Mouse (Mus musculus) CD4-positive, CD25-positive, alpha-beta regulatory T cell, adult 4 months (primary cell): Measurements from ENCODE around the gene Tyrp1. TPM values are rescaled to one million over a fixed set of nuclear protein-coding genes. Genes with fewer than 3 reads are reported as not detected.

ENCODE experiments used
- ATAC-seq: one replicate; pipeline ENCODE4 v1.8.0; 2017
- polyA plus RNA-seq, 2 experiments: library from polyadenylated mRNA; unstranded; fragments of 100-300 nt; shearing (Covaris generic); gene quantifications; one replicate each; pipeline ENCODE4 v1.2.1; 2017

Tyrp1 gene
- not detected for polyA plus RNA-seq

DNA sequence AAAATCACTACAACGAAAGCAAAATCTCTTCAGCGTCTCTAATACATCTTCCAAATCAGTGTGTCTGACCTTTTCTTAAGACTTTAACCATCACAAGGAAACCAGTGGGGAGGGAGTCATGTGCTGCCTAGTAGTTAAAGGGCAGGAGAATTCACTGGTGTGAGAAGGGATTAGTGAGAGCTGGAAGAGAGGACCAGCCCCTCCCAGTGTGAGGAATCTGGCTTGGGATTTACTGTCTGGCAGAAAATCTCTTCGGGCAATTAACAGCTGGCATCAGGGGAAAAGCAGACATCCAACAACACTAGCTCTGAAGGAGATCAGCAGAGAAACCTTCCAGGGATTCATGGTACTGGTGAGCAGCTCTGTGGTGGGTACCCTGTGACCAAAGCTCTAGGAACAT, at the start of gene Tyrp1:
TSS of gene Tyrp1 (plus strand) at position 74 of the 400 bp plus-strand sequence.
- ATAC-seq, result no peak

DNA sequence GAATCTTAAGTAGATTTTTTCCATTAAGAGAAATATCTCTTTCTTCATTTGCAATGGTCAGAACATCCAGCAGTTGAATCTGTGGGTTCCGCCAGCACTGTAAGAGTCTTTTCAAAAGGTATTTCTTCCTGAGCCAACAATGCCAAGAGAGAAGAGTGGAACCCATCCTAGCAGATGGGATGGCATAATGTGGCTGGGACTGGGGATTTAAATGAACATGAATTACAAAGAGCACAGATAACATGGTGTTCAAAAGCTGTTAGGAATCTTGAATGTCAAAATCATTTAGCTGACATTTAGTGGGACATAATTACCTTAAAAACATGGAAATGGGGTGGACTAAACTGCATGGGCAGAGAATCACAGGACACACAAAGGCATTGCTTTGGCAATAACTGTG, 45.6 kb upstream of the Tyrp1 start:
- no peak for ATAC-seq

DNA sequence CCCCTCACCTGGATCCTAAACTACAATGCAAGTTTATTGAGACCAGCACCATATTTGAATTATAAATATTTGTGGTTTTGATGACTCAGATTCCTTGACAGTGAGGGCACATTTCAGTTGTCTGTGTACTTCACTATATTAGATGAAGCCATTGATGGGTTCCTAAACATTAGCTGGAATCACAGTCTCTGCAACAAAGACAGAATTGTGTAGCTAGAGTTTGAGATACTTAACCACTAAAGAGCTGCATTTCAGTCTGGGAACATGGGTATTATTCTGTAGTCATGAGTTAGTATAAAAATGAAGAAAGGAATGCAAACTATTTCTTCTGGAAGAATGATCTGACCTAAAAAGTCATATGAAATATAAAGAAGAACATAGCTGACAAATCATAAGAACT, 14.4 kb upstream of the Tyrp1 start:
- no peak for ATAC-seq

DNA sequence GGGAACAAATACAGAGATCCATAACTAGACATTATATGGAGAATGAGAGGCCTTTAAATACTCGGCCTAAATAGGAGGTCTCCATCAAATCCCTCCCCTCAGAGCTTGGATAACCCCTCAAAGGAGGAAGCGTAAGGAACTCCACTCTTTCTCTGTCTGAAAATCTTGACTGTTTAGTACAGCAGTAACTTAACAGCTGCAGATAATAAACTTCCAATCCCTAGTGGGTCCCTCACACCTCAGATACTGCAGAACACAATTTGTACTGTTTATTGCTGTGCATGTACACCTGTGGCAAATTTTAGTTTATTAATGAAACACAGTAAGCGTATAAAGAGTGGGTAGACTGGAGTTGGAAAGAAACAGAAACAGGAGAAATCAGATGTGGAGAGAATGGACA, 12.0 kb upstream of the Tyrp1 start:
- ATAC-seq, result no peak

DNA sequence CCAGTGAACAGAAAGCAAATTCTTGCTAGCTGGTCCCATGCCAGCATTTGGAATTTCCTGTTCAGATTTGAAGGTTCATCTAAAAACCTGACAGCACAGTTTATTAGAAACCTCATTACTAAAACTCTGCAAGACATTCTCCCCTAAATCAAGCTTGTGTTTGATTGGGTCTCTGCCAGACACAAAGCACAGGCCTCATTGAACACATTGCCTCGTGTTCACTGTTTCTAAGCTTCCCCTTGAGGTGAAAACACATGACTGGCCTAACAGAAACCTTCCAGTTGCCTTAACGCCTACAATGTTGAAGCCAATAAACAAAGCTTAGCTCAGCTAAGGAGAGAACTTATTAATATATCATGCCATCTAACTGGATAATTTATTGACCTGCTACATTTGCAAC, 5.7 kb upstream of the Tyrp1 start:
- no peak for ATAC-seq

DNA sequence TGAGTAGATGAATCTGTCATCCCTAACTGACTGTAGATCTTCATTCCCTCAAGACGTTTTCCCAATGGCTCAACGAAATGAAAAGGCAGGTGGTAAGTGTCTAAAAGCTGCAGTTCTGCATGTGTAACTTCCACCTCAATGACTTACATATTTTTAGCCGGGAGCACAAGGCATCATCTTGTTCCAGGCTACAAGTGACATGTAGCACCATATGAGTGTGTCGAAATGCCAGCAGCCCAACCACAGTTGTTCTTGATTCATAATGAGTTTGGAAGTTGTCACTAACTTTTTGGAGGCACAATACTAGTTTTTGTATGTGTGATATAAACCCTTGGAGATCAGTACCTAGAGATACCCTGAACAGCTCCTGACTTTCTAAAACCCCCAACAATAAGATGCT, 5.4 kb downstream of the Tyrp1 start:
- no peak for ATAC-seq

DNA sequence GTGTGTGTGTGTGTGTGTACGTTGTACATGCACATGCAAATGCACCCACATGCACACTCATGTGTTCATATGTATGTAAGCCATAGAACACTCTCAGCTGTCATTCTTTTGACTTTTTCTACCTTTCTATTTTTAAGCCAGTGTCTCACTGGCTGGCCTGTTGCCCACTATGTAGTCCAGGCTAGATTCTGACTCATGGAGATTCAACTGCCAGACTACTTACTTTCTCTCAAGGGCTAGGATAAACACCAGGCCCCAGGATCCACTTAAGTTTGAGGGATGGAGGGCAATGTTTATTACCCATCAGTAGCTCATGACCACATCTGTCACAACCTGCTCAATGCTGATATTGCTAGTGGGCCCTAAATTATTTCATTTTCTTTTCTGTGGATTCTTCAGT, 8.1 kb downstream of the Tyrp1 start:
- no peak for ATAC-seq

DNA sequence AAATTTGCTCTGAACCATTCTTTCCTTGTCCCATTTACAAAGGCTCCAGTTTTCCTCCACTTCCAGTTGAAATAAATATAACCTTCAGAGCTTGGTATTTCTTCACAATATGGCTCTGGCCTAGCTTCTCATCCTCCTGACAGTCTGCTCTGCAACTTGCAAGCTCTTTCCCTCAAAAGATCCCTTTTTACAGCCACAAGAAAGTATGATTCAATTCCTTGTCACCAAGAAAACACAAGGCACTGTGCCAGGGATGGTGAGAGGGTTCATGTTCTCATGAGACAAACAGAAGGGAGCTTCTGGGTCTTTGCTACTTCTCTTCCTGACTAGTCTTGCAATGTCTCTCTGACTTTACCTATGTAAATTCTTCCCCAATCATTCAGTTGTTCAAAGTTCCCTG, 9.8 kb downstream of the Tyrp1 start:
- ATAC-seq, result no peak

DNA sequence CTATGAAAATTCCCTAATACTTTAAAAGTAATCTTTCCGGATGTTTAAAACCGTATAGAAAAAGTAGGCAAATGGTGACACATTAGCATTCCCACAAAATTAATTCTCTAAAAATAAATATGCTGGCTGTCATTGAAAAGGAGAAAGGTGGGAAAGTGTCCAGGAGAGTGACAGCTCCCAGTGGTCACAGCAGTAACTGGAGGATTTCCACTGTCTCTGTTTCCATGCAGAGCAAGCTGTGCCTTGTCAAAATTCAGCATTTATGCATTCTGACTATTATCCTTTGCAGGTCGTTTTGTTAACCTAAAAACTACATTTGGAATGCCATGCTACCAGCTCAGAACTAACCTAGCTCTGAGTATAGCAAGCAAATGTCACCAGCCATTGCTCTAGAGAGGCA, 12.1 kb downstream of the Tyrp1 start:
- ATAC-seq, result no peak

DNA sequence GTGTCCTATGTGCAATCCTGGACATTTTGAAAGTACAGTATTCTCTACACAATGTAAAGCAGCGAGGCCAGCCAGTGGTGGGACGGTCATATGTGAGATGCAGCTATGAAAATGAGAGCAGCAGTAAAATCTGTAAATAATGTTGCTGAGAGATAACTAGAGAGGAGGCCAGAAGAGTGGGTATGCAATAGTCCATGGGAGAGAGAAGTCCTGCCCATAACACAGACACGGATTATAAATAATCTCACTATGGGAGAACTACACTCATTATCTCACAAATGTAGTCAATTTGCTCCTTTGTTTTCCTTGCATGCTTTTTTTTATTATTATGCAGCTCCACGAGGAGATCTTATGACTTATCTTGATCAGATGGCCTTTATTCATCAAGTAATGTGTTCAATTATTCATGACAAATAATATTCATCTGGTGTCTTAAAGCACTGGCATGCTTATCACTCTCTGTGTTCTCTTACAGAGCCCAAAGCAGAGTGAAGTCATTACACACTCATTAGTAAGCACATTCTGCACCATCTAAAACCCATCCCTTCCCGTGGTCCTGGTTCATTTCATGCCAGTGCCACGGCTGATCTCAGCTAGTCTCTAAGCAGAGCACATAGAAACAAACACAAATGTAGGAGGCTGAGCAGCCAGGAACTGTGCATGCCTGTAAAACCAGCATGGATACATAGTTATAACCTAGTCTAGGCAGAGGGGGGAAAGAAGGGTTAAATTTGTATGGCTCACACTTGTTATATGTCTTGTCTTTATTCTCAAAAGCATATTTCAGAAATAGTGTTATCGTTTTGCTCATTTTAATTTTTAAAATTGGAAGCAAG, 18.9 kb downstream of the Tyrp1 start:
- no peak for ATAC-seq

DNA sequence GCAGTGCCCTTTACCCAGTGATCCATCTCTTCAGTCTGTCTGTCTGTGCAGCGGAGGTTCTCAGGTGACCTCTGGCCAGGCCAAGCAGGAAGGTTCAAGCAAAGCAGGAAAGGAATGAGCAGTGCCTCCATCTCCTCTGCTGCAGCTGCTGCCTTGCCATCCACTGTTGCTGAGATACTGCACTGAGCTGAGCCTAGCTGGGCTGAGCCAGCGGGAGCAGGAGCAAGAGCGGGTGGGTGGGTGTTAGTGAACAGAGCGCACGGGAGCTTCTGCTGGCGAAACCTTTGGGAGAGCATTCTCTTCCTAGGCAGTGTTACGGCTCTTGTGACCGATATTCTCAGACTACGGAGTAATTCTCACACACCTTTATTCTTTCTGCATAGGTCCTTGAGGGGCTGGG, 21.6 kb downstream of the Tyrp1 start:
- ATAC-seq, result no peak

DNA sequence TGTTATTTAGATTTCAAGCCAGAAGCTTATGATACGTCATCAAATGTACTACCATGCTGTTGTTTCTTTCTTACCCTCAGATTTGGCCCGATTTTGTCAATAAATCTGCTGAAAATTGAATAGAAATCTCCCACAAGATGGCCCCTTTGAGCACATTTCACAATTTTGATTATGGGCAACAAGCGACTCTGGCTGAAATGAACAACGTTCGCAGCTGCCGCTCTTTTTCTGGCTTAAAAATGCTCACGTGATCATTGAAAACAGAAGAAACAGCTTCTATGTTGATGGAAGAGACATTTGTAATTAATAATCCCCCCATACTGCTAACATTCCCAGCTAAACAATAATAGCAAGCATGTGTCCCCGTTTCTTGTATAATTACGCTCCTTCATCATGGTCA, 29.0 kb downstream of the Tyrp1 start:
- ATAC-seq, result no peak

DNA sequence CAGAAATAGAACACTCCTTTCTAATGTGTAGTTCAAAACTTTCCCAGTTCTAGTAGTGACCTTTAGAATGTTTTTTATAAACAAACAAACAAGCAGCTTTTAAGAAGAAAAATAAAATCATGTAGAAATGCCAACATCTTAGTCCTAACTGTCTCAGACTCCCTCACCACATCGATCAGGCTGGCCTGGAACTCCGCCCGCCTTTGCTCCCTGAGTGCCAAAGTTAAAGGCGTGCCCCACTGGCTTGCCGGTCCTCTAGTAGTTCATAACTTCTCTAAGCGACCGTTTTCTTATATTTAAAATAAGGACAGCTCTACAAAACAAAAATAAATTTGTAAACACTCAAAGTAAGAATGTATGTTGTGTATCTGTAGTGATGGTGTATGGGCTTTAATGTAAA, 30.0 kb downstream of the Tyrp1 start:
- ATAC-seq, result no peak

DNA sequence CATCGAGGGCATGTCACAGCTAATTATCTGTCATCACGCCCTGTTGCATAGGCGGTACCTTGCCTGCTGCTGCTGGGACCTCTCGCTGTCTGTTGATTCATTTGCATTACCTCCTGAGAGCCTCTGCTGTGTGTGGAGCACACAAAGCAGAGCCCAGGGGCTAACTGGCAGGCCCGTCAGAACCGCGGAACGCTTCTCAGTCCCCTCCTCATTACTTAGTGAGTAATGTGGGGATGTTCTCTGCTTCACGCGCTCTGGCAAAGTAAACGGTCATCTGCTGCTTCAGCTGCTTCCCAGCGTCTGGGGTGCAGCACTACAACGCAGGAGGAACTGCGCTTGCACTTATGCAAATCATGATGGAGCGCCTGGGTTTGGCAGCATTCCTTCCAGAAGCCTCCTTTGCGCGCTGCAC, 30.6 kb downstream of the Tyrp1 start:
- no peak for ATAC-seq

DNA sequence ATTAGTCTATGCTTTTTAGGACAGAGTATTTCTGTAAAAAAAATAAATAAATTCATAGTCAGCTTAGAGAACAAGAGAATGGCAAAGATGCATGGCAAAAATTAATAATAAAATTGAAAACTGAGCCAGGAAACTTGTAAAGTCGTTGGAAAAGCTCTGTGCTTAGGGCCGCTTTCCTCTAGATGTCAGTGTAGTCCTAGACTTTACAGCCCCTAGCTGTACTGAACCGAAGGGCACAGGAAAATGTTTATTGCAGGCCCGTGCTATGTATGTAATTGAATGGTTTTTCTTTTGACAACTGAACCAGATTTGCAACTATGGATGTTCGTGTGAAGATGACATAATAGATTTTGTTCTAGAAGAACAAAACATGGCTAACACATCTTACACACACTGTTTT, 32.1 kb downstream of the Tyrp1 start:
- no peak for ATAC-seq

DNA sequence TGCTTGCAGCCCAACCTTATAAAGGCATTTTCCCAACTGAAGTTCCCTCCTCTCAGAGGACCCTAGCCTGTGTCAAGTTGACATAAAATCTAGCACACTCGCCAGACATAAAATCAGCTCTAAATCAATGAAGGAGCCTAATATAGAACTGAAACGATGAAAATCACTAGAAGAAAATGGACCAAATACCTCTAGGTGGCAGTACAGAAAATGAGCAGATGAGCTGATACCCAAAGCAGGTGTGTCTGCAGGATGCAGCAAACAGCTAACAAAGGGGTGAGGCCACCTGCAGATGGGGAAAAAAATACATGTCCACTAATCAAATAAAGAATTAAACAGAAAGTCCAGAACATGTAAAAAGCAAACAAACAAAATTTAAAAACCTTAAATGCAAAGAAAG, 35.7 kb downstream of the Tyrp1 start:
- ATAC-seq, result no peak

DNA sequence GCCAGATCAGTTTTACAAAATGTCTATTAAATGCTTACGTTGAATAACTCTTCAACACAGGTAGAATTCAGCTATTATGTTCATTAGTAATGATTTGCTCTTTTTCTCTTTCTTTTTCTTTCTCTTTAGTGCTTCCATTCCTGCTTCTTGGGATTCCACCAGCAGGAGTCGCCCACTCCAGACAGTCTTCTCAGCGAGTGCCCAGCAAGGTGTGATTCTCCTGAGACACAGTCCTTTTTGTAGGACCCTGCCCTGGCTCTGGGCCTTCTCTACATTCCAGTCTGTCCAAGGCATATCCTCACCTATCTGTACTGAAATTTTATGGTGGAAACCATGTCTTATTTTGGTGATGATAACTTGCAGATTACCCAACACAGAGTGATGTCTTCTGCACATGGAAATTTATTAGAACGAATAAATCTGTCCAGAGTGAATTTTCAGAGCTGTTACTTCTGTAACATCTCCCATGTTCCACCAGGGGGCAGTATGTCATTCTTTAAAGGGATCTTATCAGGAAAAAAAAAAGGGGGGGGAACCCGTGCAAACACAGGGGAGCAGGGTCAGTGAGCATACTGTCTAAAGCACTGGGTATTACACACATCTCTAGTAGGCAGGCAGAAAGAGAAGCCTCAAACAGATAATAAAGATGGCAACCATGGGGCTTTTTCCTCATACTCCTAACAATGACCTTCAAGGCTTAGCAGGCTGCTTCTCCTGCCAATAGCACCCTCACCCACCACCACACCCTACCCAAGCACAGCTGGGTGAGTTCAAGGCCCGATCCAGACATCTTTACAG, 39.1 kb downstream of the Tyrp1 start:
- ATAC-seq, result no peak

DNA sequence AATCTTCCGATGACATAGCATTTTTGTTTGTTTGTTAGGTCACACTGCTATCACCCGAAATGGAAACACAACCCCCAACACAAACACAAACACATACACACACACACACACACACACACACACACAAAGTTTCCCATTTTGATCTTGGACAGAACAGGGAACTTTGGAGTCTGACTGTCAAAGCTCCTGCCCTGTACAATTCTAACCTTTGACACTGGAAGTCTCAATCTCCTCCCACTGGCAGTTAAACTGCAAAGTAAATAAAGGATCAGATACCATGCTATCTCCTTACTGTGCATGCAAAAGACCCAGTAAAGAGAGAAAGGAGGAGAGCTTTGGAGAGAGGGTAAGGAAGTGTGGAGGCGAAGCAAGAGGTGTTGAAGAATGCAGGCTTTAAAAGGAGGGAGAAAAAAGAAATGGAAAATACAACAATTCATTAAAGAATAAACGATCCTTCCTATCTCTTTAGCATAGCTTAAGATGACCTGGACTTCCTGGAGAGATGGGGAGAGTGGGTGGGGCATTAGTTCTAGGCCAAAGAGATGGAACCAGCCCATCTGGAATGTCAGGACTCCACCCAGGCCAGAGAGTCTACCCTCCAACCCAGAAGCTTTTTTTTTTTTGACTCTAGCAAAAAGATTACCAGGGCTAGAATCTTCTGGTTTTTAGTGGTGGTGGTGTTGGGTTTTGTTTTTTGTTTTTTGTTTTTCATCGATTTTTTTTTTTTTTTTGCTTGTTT, 40.4 kb downstream of the Tyrp1 start:
- ATAC-seq, result no peak

DNA sequence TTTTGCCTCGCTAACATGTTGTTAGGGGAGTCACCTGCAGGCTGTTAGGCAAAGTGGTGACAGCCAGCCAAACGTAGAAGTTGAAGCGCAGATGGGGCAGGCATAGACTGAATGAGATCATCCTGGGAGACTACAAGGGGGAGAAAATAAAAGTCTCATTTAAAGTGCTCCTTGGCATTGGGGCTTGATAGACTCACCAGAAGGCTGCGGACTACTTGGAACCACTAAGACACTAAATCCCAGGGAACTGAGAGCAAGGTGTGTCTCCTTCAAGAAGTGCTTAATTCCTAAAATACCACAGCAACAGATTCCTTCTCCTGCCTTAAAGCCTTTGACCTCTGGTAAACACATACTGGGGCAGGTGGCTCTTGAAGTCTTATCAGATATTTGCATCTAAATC, 41.1 kb downstream of the Tyrp1 start:
- no peak for ATAC-seq

DNA sequence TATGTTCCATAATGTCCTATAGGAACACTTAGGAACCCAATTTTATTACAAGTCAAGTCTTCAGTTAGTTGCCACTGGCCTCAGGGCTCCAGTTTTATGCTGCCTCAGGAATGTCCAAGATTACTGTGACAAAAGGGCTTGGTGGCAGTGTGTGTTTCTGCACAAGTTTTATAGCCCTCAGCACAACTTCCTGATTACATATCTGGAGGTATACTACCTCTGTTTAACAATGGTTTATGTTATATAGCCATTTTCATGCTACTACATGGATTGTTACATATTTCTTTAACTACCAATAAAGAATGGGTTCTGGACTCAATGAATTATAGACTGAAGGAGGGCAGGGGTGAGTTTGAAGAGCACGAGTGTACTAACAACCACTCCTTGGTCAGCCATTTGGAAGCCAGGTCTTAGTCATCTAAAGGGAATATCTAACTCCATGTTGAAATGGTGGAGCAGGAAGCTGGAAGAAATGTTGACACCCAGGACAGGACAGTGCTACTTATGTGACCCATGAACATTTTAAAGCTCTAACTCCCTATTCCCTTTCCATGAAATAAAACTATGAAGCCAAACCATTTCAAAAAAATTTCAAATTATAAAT, 48.2 kb downstream of the Tyrp1 start:
- ATAC-seq, result no peak

DNA sequence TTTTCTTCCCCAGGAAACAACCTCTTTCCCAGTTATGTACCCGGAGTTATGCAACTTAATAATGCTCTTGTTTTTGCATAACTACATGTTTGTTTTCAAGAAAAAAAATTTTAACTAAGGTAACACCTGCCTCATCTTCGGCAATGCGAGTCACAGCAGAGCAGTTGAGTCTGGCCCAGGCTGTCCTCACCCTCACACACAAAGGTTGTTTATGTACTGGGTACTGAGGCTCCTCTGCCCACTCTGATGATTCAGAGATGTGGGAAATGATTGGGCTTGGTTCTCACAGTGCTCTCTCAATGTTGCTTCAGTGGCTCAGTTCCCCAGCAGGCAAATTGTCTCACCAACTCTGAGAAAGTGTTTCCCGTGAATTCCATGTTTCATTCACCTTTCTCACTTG, 52.7 kb downstream of the Tyrp1 start:
- no peak for ATAC-seq

DNA sequence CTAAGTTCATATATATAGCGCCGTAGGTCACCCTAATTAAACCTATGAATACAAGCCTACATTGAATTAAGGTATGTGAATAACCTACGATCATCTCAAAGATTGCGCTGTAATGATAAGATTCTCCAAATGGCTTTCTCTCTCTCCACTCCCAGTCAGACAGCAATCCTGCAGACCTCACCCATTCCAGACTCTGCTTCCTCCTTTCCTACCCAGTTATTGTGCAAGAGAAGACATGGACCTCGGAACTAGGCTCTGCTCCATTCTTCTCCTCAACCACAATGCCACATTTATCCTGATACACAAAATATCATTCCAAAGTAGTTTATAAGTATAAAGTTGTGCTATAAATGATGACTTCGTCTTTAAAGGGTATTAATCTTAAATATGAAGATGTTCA, 57.1 kb downstream of the Tyrp1 start:
- ATAC-seq, result no peak

DNA sequence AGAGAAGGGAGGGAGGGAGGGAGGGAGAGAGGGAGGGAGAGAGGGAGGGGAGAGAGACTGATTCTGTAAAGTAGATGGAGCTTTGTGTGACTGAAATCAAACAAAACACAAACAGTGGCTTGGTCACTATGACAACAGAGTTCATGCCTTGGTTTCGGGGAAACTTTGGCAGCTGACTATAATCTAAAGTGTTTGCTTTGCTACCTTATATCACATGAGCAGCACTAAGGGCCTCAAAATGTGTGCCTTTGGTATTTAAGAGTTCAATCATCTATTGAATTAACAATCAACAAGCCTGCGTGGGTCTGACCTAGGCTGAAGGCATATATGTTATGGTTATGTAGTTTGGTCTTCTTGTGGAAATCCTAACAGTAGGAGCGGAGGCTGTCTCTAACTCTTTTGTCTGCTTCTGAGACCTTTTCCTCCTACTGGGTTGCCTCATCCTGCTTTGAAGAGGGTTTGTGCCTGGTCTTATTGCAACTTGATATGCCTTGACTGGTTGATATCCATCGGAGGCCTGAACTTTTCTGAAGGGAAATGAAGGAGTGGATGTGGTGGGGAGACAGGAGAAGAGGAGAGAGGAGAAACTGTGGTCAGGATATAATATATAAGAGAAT, 61.5 kb downstream of the Tyrp1 start:
- ATAC-seq, result no peak
